Mouse (Mus musculus): ENCODE measurements around the gene Tnni1.

DNA sequence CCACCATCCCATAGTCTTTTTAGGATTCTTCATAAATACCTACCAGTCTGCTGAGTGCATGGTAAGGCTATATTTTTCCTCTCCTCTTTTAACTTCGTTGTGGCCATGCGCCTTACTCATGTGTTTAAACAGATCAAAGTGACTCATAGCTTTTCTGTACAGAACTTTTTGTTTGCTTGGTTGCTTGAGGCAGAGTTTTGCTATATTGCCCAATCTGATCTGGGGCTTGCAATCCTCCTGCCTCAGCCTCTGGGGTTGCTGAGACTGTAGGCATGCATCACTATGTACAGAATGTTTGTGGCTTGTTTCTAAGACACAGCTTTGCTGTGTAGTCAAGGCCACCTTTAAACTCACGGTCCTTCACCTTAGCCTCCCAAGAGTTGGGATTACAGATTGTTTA, 23.3 kb upstream of the Tnni1 start:
- TF ChIP-seq POLR2A (IDR thresholded peaks at IDR 0.05; ENCODE audit: borderline replicate concordance, extremely low read depth, low read depth, low read length), result no peak
- TF ChIP-seq CTCF (IDR thresholded peaks at IDR 0.05; ENCODE audit: insufficient read depth, low read length), result no peak

Measured in lung, adult 2 months (tissue).